Mouse (Mus musculus): ENCODE results near the gene Chl1.

DNA sequence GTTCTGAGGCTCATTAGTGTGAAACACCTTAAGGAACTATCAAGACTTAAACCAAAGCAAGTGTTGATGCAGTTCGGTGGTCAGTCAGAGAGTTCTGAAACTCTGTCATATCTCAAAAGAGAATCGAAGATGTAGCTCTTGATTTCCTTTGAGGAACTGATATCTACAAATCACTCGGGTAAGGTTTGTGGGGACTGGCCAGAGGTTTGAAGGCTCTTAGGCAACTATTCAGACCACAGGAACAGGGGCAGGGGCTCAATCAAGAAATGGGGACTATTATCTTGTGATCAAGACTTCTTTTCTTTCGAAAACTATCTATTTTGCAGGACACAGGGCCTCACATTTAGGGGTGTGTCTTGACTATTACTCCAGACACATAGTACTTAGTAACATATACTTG lies 39.5 kb downstream of the Chl1 start:
- TF ChIP-seq CTCF (IDR thresholded peaks at IDR 0.05; ENCODE audit: low read depth, low read length), result no peak
- no peak for TF ChIP-seq POLR2A (IDR thresholded peaks at IDR 0.05; ENCODE audit: borderline replicate concordance, low read depth, low read length)
